In genomic region chr11:90423896-90424295, GRCm38 (mm10) we compare ENCODE assay signal across 17 mouse cellular contexts. TPM values are rescaled to one million over a fixed set of nuclear protein-coding genes. Genes with fewer than 3 reads are reported as not detected.
"Had no signal": no experiment of that assay in that cellular context is flagged by ENCODE, and none has a peak within 500 bp of the region (broad histone marks: within the 10 kb centered on the region; RNA-seq: fewer than 3 reads in every experiment).

No protein-coding gene starts in this region.

- H3K9me3 ChIP-seq: limb, embryonic 15.5 days; liver, embryonic 12.5 days; midbrain, embryonic 15.5 days; neural tube, embryonic 12.5 days; stomach, embryonic 15.5 days had no signal

- H3K4me3 ChIP-seq: layer of hippocampus, adult 2 months; limb, embryonic 15.5 days; liver, embryonic 12.5 days; midbrain, embryonic 15.5 days; neural tube, embryonic 12.5 days; stomach, embryonic 15.5 days had no signal

- DNase-seq: kidney, adult 9 months; kidney, postnatal 10 days; kidney, postnatal 4 days; lung, embryonic 14.5 days; lung, postnatal 10 days; lung, postnatal 4 days; right cerebral cortex, postnatal 14 days; thymus, postnatal 36 days had no signal

- ATAC-seq: liver, embryonic 12.5 days; midbrain, embryonic 15.5 days had no signal

- H3K27ac ChIP-seq: layer of hippocampus, adult 2 months; limb, embryonic 15.5 days; liver, embryonic 12.5 days; midbrain, embryonic 15.5 days; neural tube, embryonic 12.5 days; stomach, embryonic 15.5 days had no signal

- H3K9ac ChIP-seq: limb, embryonic 15.5 days; liver, embryonic 12.5 days; lung, embryonic 14.5 days; midbrain, embryonic 15.5 days; neural tube, embryonic 12.5 days; stomach, embryonic 15.5 days had no signal

- H3K4me2 ChIP-seq: limb, embryonic 15.5 days; liver, embryonic 12.5 days; lung, embryonic 14.5 days; midbrain, embryonic 11.5 days; midbrain, embryonic 15.5 days; neural tube, embryonic 12.5 days; stomach, embryonic 15.5 days had no signal

- H3K36me3 ChIP-seq: limb, embryonic 15.5 days; liver, embryonic 12.5 days; midbrain, embryonic 15.5 days; neural tube, embryonic 12.5 days; stomach, embryonic 15.5 days had no signal

- H3K27me3 ChIP-seq: stomach, embryonic 15.5 days had no signal

- H3K4me1 ChIP-seq: liver, embryonic 12.5 days; neural tube, embryonic 12.5 days; stomach, embryonic 15.5 days had no signal

RNA-seq across cellular contexts. Expression of gene Hlf, which starts 33.2 kb away (rescaled TPM):
- total RNA-seq: monocyte, adult 5-6 weeks; neutrophil, adult 5-6 weeks had no signal
